Mouse (Mus musculus) heart, adult 2 months (tissue): ENCODE data around the gene Thtpa. TPM values are rescaled to one million over a fixed set of nuclear protein-coding genes. Genes with fewer than 3 reads are reported as not detected.

ENCODE experiments used
- DNase-seq, 2 experiments: peaks; one replicate each; pipeline ENCODE4 v3.0.0; 2021
- H3K27ac ChIP-seq: fragments of 200-600 bp; 2 replicates; pipeline ENCODE4 v1.8.1; 2022
- H3K27me3 ChIP-seq: fragments of 200-500 bp; 2 replicates; pipeline ENCODE4 v1.6.1; 2012; ENCODE audit warnings: mild to moderate bottlenecking, low read length, inconsistent platforms, mixed read lengths; ENCODE audit not compliant: control insufficient read depth, insufficient read depth
- H3K36me3 ChIP-seq: fragments of 200-500 bp; 2 replicates; pipeline ENCODE4 v1.6.1; 2012; ENCODE audit warnings: low read length, inconsistent platforms; ENCODE audit not compliant: control insufficient read depth, insufficient read depth
- H3K4me1 ChIP-seq: fragments of 200-500 bp; 2 replicates; pipeline ENCODE4 v1.6.1; 2011; ENCODE audit warnings: low read length; ENCODE audit not compliant: control insufficient read depth, insufficient read depth
- H3K4me3 ChIP-seq: fragments of 200-600 bp; 2 replicates; pipeline ENCODE4 v1.8.1; 2022
- H3K79me2 ChIP-seq: fragments of 200-500 bp; replicated peaks from 2 replicates; pipeline ENCODE4 v1.6.1; 2012; ENCODE audit warnings: mild to moderate bottlenecking, inconsistent platforms, low read length, moderate library complexity, mixed read lengths; ENCODE audit not compliant: control insufficient read depth, insufficient read depth
- H3K9ac ChIP-seq: fragments of 200-500 bp; 2 replicates; pipeline ENCODE4 v1.6.1; 2012; ENCODE audit warnings: low read depth, mild to moderate bottlenecking, control low read depth, inconsistent platforms, low read length, mixed read lengths
- CTCF ChIP-seq: fragments of 200-600 bp; IDR thresholded peaks from 2 replicates; pipeline ENCODE4 v1.8.1; 2022; ENCODE audit warnings: antibody characterized with exemption, mild to moderate bottlenecking, moderate library complexity
- EP300 ChIP-seq: fragments of 200-500 bp; IDR thresholded peaks from 2 replicates; pipeline ENCODE4 v1.6.1; 2011; ENCODE audit warnings: low read depth, low read length, control low read depth; ENCODE audit not compliant: insufficient read depth
- POLR2A ChIP-seq: fragments of 200-500 bp; IDR thresholded peaks from 2 replicates; pipeline ENCODE4 v1.6.1; 2011; ENCODE audit warnings: mild to moderate bottlenecking, low read depth, low read length, control low read depth; ENCODE audit not compliant: insufficient read depth
- WGBS: fragments of 180-500 bp; shearing (Covaris S2); methylation state at CpG from one replicate; pipeline ENCODE4 v1.1.7; 2018; 5-methylcytosine and 5-hydroxymethylcytosine counted together
- intact Hi-C: fragments of 180-260 bp; cut with DNase I; formaldehyde crosslinking; loops from one replicate; pipeline ENCODE4 v1.15.1; 2025
- polyA plus RNA-seq: library from polyadenylated mRNA; depleted of rRNA; stranded (reverse); fragments of >200 nt; gene quantifications from 2 replicates; pipeline ENCODE4 v1.2.3, GENCODE M21; 2012
- total RNA-seq, 2 experiments: library from RNA; stranded (reverse); gene quantifications; 2 replicates each; pipeline ENCODE4 v1.2.3; 2021

Thtpa gene
- total and polyA plus RNA-seq, 3 experiments: 8.2 to 13.4 (median 10.7) TPM

GRCm38 (mm10) chr14:55055167-55055834, 39.3 kb upstream of the Thtpa start:
- no peaks in the 10 kb centered on the region for H3K79me2 ChIP-seq
- no peak overlapping the region for H3K9ac ChIP-seq
- H3K27me3 ChIP-seq: no peaks in the 10 kb centered on the region
- TF ChIP-seq POLR2A: no peak
- no peak for TF ChIP-seq EP300
- no peak for TF ChIP-seq CTCF
- no peaks in the 10 kb centered on the region for H3K4me1 ChIP-seq
- H3K36me3 ChIP-seq: no peaks in the 10 kb centered on the region
- 52% methylated on average over 11 of the region's 11 CpGs for WGBS
- no peak overlapping the region for H3K4me3 ChIP-seq
- H3K27ac ChIP-seq: no peak overlapping the region
- intact Hi-C loops: no loop called here
- peak in 1 of 2 experiments; percentile 48 for DNase-seq

- TF ChIP-seq EP300 (no peak), POLR2A (no peak), CTCF (no peak)
- no peak overlapping the region for H3K9ac ChIP-seq
- no peaks in the 10 kb centered on the region for H3K36me3 ChIP-seq
- H3K27me3 ChIP-seq: peaks cover 2% of the 10 kb centered on the region; the same call in 1 of the 2 replicates
- WGBS: 70% methylated on average over 1 of the region's 1 CpGs
- no peaks in the 10 kb centered on the region for H3K4me1 ChIP-seq
- no peak for DNase-seq
- H3K27ac ChIP-seq: no peak overlapping the region
- no peaks in the 10 kb centered on the region for H3K79me2 ChIP-seq
- intact Hi-C loops: no loop called here
- no peak overlapping the region for H3K4me3 ChIP-seq
These were observed 35.6 kb upstream of the Thtpa start for GRCm38 (mm10) chr14:55059009-55059408.

- Histone ChIP-seq H3K4me3 (no peak overlapping the region), H3K79me2 (no peaks in the 10 kb centered on the region), H3K27me3 (peaks cover 2% of the 10 kb centered on the region; the same call in 1 of the 2 replicates), H3K36me3 (no peaks in the 10 kb centered on the region), H3K27ac (no peak overlapping the region), H3K9ac (no peak overlapping the region), H3K4me1 (no peaks in the 10 kb centered on the region)
- TF ChIP-seq POLR2A (no peak), CTCF (no peak), EP300 (no peak)
- DNase-seq: no peak
- intact Hi-C loops: no loop called here
- WGBS: 74% methylated on average over 5 of the region's 5 CpGs
These were observed 34.7 kb upstream of the Thtpa start for GRCm38 (mm10) chr14:55059931-55060330.

GRCm38 (mm10) chr14:55061845-55062244, 32.7 kb upstream of the Thtpa start:
- intact Hi-C loops: no loop called here
- no peak for DNase-seq
- Histone ChIP-seq H3K4me1 (no peaks in the 10 kb centered on the region), H3K79me2 (no peaks in the 10 kb centered on the region), H3K4me3 (no peak overlapping the region), H3K36me3 (no peaks in the 10 kb centered on the region), H3K9ac (no peak overlapping the region), H3K27ac (no peak overlapping the region), H3K27me3 (peaks cover 2% of the 10 kb centered on the region; the same call in 1 of the 2 replicates)
- TF ChIP-seq CTCF (no peak), EP300 (no peak), POLR2A (no peak)
- WGBS: 80% methylated on average over 7 of the region's 7 CpGs

- intact Hi-C loops: no loop called here
- Histone ChIP-seq H3K79me2 (no peaks in the 10 kb centered on the region), H3K36me3 (no peaks in the 10 kb centered on the region), H3K4me3 (no peak overlapping the region), H3K9ac (no peak overlapping the region), H3K27ac (no peak overlapping the region), H3K27me3 (peaks cover 2% of the 10 kb centered on the region; the same call in 1 of the 2 replicates), H3K4me1 (no peaks in the 10 kb centered on the region)
- 37% methylated on average over 17 of the region's 17 CpGs for WGBS
- no peak for TF ChIP-seq CTCF
- no peak for TF ChIP-seq EP300
- no peak for TF ChIP-seq POLR2A
- no peak for DNase-seq
These were observed 32.0 kb upstream of the Thtpa start for GRCm38 (mm10) chr14:55062626-55063025.

- TF ChIP-seq CTCF: no peak
- TF ChIP-seq EP300: no peak
- no peak for TF ChIP-seq POLR2A
- no peak for DNase-seq
- intact Hi-C loops: no loop called here
- H3K36me3 ChIP-seq: no peaks in the 10 kb centered on the region
- peaks cover 2% of the 10 kb centered on the region; the same call in 1 of the 2 replicates for H3K27me3 ChIP-seq
- WGBS: 84% methylated on average over 5 of the region's 5 CpGs
- H3K4me1 ChIP-seq: no peaks in the 10 kb centered on the region
- no peak overlapping the region for H3K4me3 ChIP-seq
- no peak overlapping the region for H3K27ac ChIP-seq
- no peaks in the 10 kb centered on the region for H3K79me2 ChIP-seq
- no peak overlapping the region for H3K9ac ChIP-seq
These were observed 31.5 kb upstream of the Thtpa start for GRCm38 (mm10) chr14:55063117-55063516.
